13 mouse cellular contexts compared by ENCODE assay signal in genomic region chr12:57016845-57017244, GRCm38 (mm10).
"Had no signal": no experiment of that assay in that cellular context is flagged by ENCODE, and none has a peak within 500 bp of the region (broad histone marks: within the 10 kb centered on the region; RNA-seq: fewer than 3 reads in every experiment).

No protein-coding gene starts in this region.

- DNase-seq: kidney, adult 9 months; kidney, postnatal 14 days; kidney, postnatal 4 days; liver; lung, adult 2 months; lung, postnatal 14 days; midbrain, embryonic 14.5 days; thymus, adult 18-20 months; thymus, postnatal 4 days had no signal

- H3K4me1 ChIP-seq: limb, embryonic 13.5 days had no signal

- H3K9ac ChIP-seq: limb, embryonic 13.5 days; liver, embryonic 15.5 days had no signal

- H3K36me3 ChIP-seq: limb, embryonic 10.5 days; limb, embryonic 13.5 days; liver, embryonic 15.5 days had no signal

- H3K4me3 ChIP-seq: limb, embryonic 10.5 days; limb, embryonic 13.5 days; liver, embryonic 15.5 days had no signal

- H3K4me2 ChIP-seq: limb, embryonic 13.5 days; liver, embryonic 15.5 days; midbrain, embryonic 11.5 days had no signal

- H3K27ac ChIP-seq: limb, embryonic 10.5 days; limb, embryonic 13.5 days; liver, embryonic 15.5 days had no signal

- H3K9me3 ChIP-seq: limb, embryonic 10.5 days; limb, embryonic 13.5 days; liver, embryonic 15.5 days had no signal

- H3K27me3 ChIP-seq: limb, embryonic 13.5 days; liver, embryonic 15.5 days had no signal
